Comparison of ENCODE assay signal across 9 mouse cellular contexts in the genomic region with DNA sequence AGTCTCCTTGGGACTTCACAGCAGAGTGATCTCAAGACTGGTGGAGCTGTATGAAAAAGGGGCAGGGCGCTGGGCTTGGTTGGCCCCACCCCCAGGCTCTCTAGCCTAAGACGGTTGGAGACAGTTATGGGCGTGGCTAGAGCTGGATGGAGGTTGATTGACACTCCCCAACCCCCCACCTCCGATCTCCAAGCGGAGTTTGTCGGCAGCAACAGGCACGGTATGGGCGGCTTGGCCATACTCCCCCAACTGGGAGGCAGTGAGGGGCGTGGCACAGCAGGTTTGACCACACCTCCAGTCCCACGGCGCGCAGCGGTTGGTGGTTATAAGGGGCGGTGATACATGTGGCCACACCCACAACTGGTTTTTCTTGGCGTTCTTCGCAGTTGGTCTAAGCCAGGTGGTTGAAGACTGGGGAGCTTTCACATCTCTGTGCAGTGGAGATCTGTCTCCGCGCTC.
DNase-seq lines count a peak whose midpoint lies in the region; ATAC-seq and TF ChIP-seq lines count a peak whose summit lies in the region.
"Had no signal": no experiment of that assay in that cellular context is flagged by ENCODE, and none has a peak within 500 bp of the region (broad histone marks: within the 10 kb centered on the region; RNA-seq: fewer than 3 reads in every experiment).

No protein-coding gene starts in this region.

- H3K4me2 ChIP-seq in intestine, embryonic 15.5 days (replicated peaks), result peak overlapping the region; percentile 68
- H3K4me2 ChIP-seq in midbrain, postnatal 0 days (ENCODE audit: low read depth, low read length, poor library complexity, severe bottlenecking), result peak overlapping the region; percentile 29

- peaks cover 9% of the 10 kb centered on the region for H3K27me3 ChIP-seq in intestine, embryonic 15.5 days (replicated peaks)
- H3K27me3 ChIP-seq in midbrain, postnatal 0 days (ENCODE audit: insufficient read depth, low read length), result no peaks in the 10 kb centered on the region
- H3K27me3 ChIP-seq in splenic B cell, adult 2 months (ENCODE audit: control insufficient read depth, insufficient read depth, low read length, poor library complexity, severe bottlenecking), result no peaks in the 10 kb centered on the region

- H3K9me3 ChIP-seq in intestine, embryonic 15.5 days, result no peaks in the 10 kb centered on the region
- no peaks in the 10 kb centered on the region for H3K9me3 ChIP-seq in midbrain, postnatal 0 days (ENCODE audit: low read length)

- 8% methylated on average over 18 of the region's 18 CpGs for WGBS in intestine, embryonic 15.5 days
- WGBS in midbrain, postnatal 0 days, result 6% methylated on average over 18 of the region's 18 CpGs

- H3K4me1 ChIP-seq in intestine, embryonic 15.5 days (replicated peaks), result peaks cover 14% of the 10 kb centered on the region; the same call in 1 of the 2 replicates
- H3K4me1 ChIP-seq in midbrain, postnatal 0 days (ENCODE audit: insufficient read depth, low read length), result no peaks in the 10 kb centered on the region

- H3K9ac ChIP-seq in intestine, embryonic 15.5 days, result no peak overlapping the region
- no peak overlapping the region for H3K9ac ChIP-seq in midbrain, postnatal 0 days (replicated peaks; ENCODE audit: low read length, poor library complexity, severe bottlenecking)

- DNase-seq in cerebellum, adult 18-20 months, result peak; percentile 33 to 42
- DNase-seq in c-Kit-positive CD71-positive TER-119-negative erythroid progenitor cells, embryonic 14.5 days (ENCODE audit: low read depth), result peak; percentile 98
- DNase-seq in gastrocnemius, postnatal 10 days, result peak; percentile 73
- peak; percentile 87 for DNase-seq in liver
- DNase-seq in midbrain, postnatal 0 days (ENCODE audit: low spot score), result peak; percentile 83
- DNase-seq in splenic B cell, adult 2 months (ENCODE audit: low read depth, low spot score), result peak; percentile 77

- H3K27ac ChIP-seq in intestine, embryonic 15.5 days, result no peak overlapping the region
- no peak overlapping the region for H3K27ac ChIP-seq in midbrain, postnatal 0 days (ENCODE audit: low read depth, low read length)
- H3K27ac ChIP-seq: macrophage had no signal

- no peak for TF ChIP-seq CTCF in midbrain, postnatal 0 days (IDR thresholded peaks at IDR 0.05)

- peak overlapping the region; percentile 31 for H3K4me3 ChIP-seq in intestine, embryonic 15.5 days (replicated peaks)
- H3K4me3 ChIP-seq in midbrain, postnatal 0 days (ENCODE audit: low read depth, low read length), result peak overlapping the region; percentile 25

- ATAC-seq in cerebellum, adult (ENCODE audit: insufficient number of reproducible peaks, low FRiP score, low TSS enrichment), result no peak
- ATAC-seq in intestine, embryonic 15.5 days, result peak; percentile 88
- ATAC-seq in midbrain, postnatal 0 days (ENCODE audit: low FRiP score), result peak; percentile 83

- H3K36me3 ChIP-seq in intestine, embryonic 15.5 days, result no peaks in the 10 kb centered on the region
- H3K36me3 ChIP-seq in midbrain, postnatal 0 days (ENCODE audit: insufficient read depth, low read length), result no peaks in the 10 kb centered on the region
- H3K36me3 ChIP-seq in splenic B cell, adult 2 months (ENCODE audit: control insufficient read depth, insufficient read depth, low read length, poor library complexity, severe bottlenecking), result no peaks in the 10 kb centered on the region

Comparison
In these comparisons a context has a peak if more than half of its experiments do, and no peak if none do; other contexts are left out.
1. DNase-seq: peak in every context shown above with its lines; median percentile 98 in c-Kit-positive CD71-positive TER-119-negative erythroid progenitor cells, embryonic 14.5 days; 87 in liver; 83 in midbrain, postnatal 0 days; 77 in splenic B cell, adult 2 months; 73 in gastrocnemius, postnatal 10 days; 38 in cerebellum, adult 18-20 months.